Mouse (Mus musculus): ENCODE data around the gene Rft1.
"Not testable (repeated sequence)": the region's sequence is repeated elsewhere in the genome, so short reads cannot be mapped to it uniquely, and the experiment has no call there.

Gene Rft1

GRCm38 (mm10) chr14:30671986-30672312, 17.8 kb downstream of the Rft1 start:
- peak; percentile 93 to 94 for DNase-seq (ENCODE audit: low spot score in 2 of 2)

GRCm38 (mm10) chr14:30674947-30675346, 20.8 kb downstream of the Rft1 start:
- no peak for DNase-seq (ENCODE audit: low spot score in 2 of 2)

- DNase-seq (ENCODE audit: low spot score in 2 of 2) = no peak
Measured at GRCm38 (mm10) chr14:30682131-30682530, 28.0 kb downstream of the Rft1 start.

GRCm38 (mm10) chr14:30690685-30691084, 36.5 kb downstream of the Rft1 start:
- DNase-seq (ENCODE audit: low spot score in 2 of 2) = no peak

GRCm38 (mm10) chr14:30692439-30692838, 38.3 kb downstream of the Rft1 start:
- no peak for DNase-seq (ENCODE audit: low spot score in 2 of 2)

- DNase-seq (ENCODE audit: low spot score in 2 of 2) = no peak
Measured at GRCm38 (mm10) chr14:30694786-30695185, 40.6 kb downstream of the Rft1 start.

- DNase-seq (ENCODE audit: low spot score in 2 of 2) = peak; percentile 66 to 81
Measured at GRCm38 (mm10) chr14:30695609-30696008, 41.4 kb downstream of the Rft1 start.

- peak in 1 of 2 experiments; percentile 34 for DNase-seq (ENCODE audit: low spot score in 2 of 2)
Measured at GRCm38 (mm10) chr14:30697407-30698052, 43.4 kb downstream of the Rft1 start.

- DNase-seq (ENCODE audit: low spot score in 2 of 2) = peak; percentile 28 to 39
Measured at GRCm38 (mm10) chr14:30699656-30700055, 45.5 kb downstream of the Rft1 start.

GRCm38 (mm10) chr14:30702512-30702911, 48.4 kb downstream of the Rft1 start:
- DNase-seq (ENCODE audit: low spot score in 2 of 2) = no peak

- no peak for DNase-seq (ENCODE audit: low spot score in 2 of 2)
Measured at GRCm38 (mm10) chr14:30703079-30703478, 48.9 kb downstream of the Rft1 start.

GRCm38 (mm10) chr14:30704098-30704855, 50.1 kb downstream of the Rft1 start:
- DNase-seq (ENCODE audit: low spot score in 2 of 2) = no peak

- no peak for DNase-seq (ENCODE audit: low spot score in 2 of 2)
Measured at GRCm38 (mm10) chr14:30711892-30712291, 57.7 kb downstream of the Rft1 start.

- DNase-seq (ENCODE audit: low spot score in 2 of 2) = no peak
Measured at GRCm38 (mm10) chr14:30713769-30714168, 59.6 kb downstream of the Rft1 start.

- DNase-seq (ENCODE audit: low spot score in 2 of 2) = peak in 1 of 2 experiments; percentile 4
Measured at GRCm38 (mm10) chr14:30714799-30715617, 60.8 kb downstream of the Rft1 start, which contains the start of gene Sfmbt1. Sfmbt1 (plus strand) TSS chr14:30714849.

GRCm38 (mm10) chr14:30715618-30716050, 61.5 kb downstream of the Rft1 start:
- peak; percentile 73 to 76 for DNase-seq (ENCODE audit: low spot score in 2 of 2)

GRCm38 (mm10) chr14:30716051-30716952, 62.1 kb downstream of the Rft1 start:
- DNase-seq (ENCODE audit: low spot score in 2 of 2) = peak; percentile 51 to 59

GRCm38 (mm10) chr14:30716953-30717285, 62.8 kb downstream of the Rft1 start:
- DNase-seq (ENCODE audit: low spot score in 2 of 2) = peak in 1 of 2 experiments; percentile 12

GRCm38 (mm10) chr14:30718696-30719095, 64.5 kb downstream of the Rft1 start:
- not testable (repeated sequence) for DNase-seq (ENCODE audit: low spot score in 2 of 2)

GRCm38 (mm10) chr14:30719514-30719913, 65.4 kb downstream of the Rft1 start:
- DNase-seq (ENCODE audit: low spot score in 2 of 2) = no peak

GRCm38 (mm10) chr14:30721850-30722249, 67.7 kb downstream of the Rft1 start:
- DNase-seq (ENCODE audit: low spot score in 2 of 2) = no peak

Measured in frontal cortex, postnatal 36 days (tissue).